Mouse (Mus musculus) limb, embryonic 15.5 days (tissue): Measurements from ENCODE around the gene Mknk1. TPM values are rescaled to one million over a fixed set of nuclear protein-coding genes. Genes with fewer than 3 reads are reported as not detected.

Source experiments
- ATAC-seq: fragments of 200-750 bp; cut with Nextera tagmentation; 2 replicates; pipeline ENCODE4 v1.8.0; 2017; ENCODE audit warnings: low read depth, moderate TSS enrichment; ENCODE audit not compliant: insufficient number of reproducible peaks, low FRiP score, low TSS enrichment
- H3K27ac ChIP-seq: fragments of 300-500 bp; sonication (generic); 2 replicates; pipeline ENCODE4 v1.5.1; 2015; ENCODE audit warnings: moderate library complexity, mild to moderate bottlenecking, inconsistent platforms
- H3K27me3 ChIP-seq: fragments of 300-500 bp; sonication (generic); 2 replicates; pipeline ENCODE4 v1.6.1; 2015; ENCODE audit warnings: inconsistent platforms
- H3K36me3 ChIP-seq: fragments of 300-500 bp; sonication (generic); 2 replicates; pipeline ENCODE4 v1.6.1; 2015; ENCODE audit warnings: inconsistent platforms
- H3K4me1 ChIP-seq: fragments of 300-500 bp; sonication (generic); 2 replicates; pipeline ENCODE4 v1.6.1; 2015; ENCODE audit warnings: inconsistent platforms
- H3K4me2 ChIP-seq: fragments of 300-500 bp; sonication (generic); 2 replicates; pipeline ENCODE4 v1.6.1; 2015; ENCODE audit warnings: mild to moderate bottlenecking, inconsistent platforms
- H3K4me3 ChIP-seq: fragments of 300-500 bp; sonication (generic); 2 replicates; pipeline ENCODE4 v1.5.1; 2015; ENCODE audit warnings: mild to moderate bottlenecking, inconsistent platforms
- H3K9ac ChIP-seq: fragments of 300-500 bp; sonication (generic); 2 replicates; pipeline ENCODE4 v1.6.1; 2015; ENCODE audit warnings: inconsistent platforms
- H3K9me3 ChIP-seq: fragments of 300-500 bp; sonication (generic); 2 replicates; pipeline ENCODE4 v1.6.1; 2016; ENCODE audit warnings: inconsistent platforms
- WGBS: fragments of 180-500 bp; shearing (Covaris S2); methylation state at CpG from one replicate; pipeline ENCODE4 v1.1.7; 2015; 5-methylcytosine and 5-hydroxymethylcytosine counted together
- polyA plus RNA-seq: library from polyadenylated mRNA; unstranded; fragments of >200 nt; fragmentation: Nextera tagmentation; extraction: Ambion mirVana; gene quantifications from 2 replicates; pipeline ENCODE4 v1.2.1, GENCODE M21; 2015

Gene Mknk1
- polyA plus RNA-seq, 1 experiment from 2014 or later = 32.7 TPM

GRCm38 (mm10) chr4:115902816-115903215 lies 63.8 kb downstream of the Mknk1 start:
- no peak overlapping the region for H3K4me2 ChIP-seq
- peaks cover 88% of the 10 kb centered on the region for H3K27me3 ChIP-seq
- H3K9me3 ChIP-seq = no peaks in the 10 kb centered on the region
- 16% methylated on average over 5 of the region's 5 CpGs for WGBS
- ATAC-seq = no peak
- peaks cover 7% of the 10 kb centered on the region for H3K4me1 ChIP-seq
- no peak overlapping the region for H3K27ac ChIP-seq
- H3K9ac ChIP-seq = no peak overlapping the region
- H3K4me3 ChIP-seq = no peak overlapping the region
- H3K36me3 ChIP-seq = no peaks in the 10 kb centered on the region

- Histone ChIP-seq H3K27ac (no peak overlapping the region), H3K36me3 (no peaks in the 10 kb centered on the region), H3K4me3 (no peak overlapping the region), H3K4me1 (peaks cover 11% of the 10 kb centered on the region), H3K9ac (no peak overlapping the region), H3K4me2 (no peak overlapping the region), H3K27me3 (peaks cover 86% of the 10 kb centered on the region), H3K9me3 (no peaks in the 10 kb centered on the region)
- 9% methylated on average over 12 of the region's 12 CpGs for WGBS
- no peak for ATAC-seq
Measured at GRCm38 (mm10) chr4:115904375-115904774, 65.4 kb downstream of the Mknk1 start.

GRCm38 (mm10) chr4:115905701-115906100 lies 66.7 kb downstream of the Mknk1 start:
- Histone ChIP-seq H3K9ac (no peak overlapping the region), H3K27ac (no peak overlapping the region), H3K4me1 (peaks cover 11% of the 10 kb centered on the region), H3K4me2 (no peak overlapping the region), H3K27me3 (peaks cover 73% of the 10 kb centered on the region), H3K36me3 (no peaks in the 10 kb centered on the region), H3K9me3 (no peaks in the 10 kb centered on the region), H3K4me3 (no peak overlapping the region)
- 12% methylated on average over 7 of the region's 7 CpGs for WGBS
- no peak for ATAC-seq

GRCm38 (mm10) chr4:115906791-115907190 lies 67.8 kb downstream of the Mknk1 start:
- no peak overlapping the region for H3K27ac ChIP-seq
- H3K4me2 ChIP-seq = no peak overlapping the region
- 83% methylated on average over 3 of the region's 3 CpGs for WGBS
- H3K36me3 ChIP-seq = no peaks in the 10 kb centered on the region
- no peak overlapping the region for H3K4me3 ChIP-seq
- no peaks in the 10 kb centered on the region for H3K9me3 ChIP-seq
- H3K4me1 ChIP-seq = peaks cover 11% of the 10 kb centered on the region
- no peak for ATAC-seq
- H3K9ac ChIP-seq = no peak overlapping the region
- peaks cover 64% of the 10 kb centered on the region for H3K27me3 ChIP-seq

- H3K4me3 ChIP-seq = no peak overlapping the region
- 50% methylated on average over 1 of the region's 1 CpGs for WGBS
- 0 out of 2 replicates have a peak overlapping the region, but pooled peaks have one; percentile 48 for H3K27ac ChIP-seq
- no peak for ATAC-seq
- peaks cover 55% of the 10 kb centered on the region for H3K27me3 ChIP-seq
- peaks cover 11% of the 10 kb centered on the region for H3K4me1 ChIP-seq
- no peak overlapping the region for H3K9ac ChIP-seq
- H3K9me3 ChIP-seq = no peaks in the 10 kb centered on the region
- no peak overlapping the region for H3K4me2 ChIP-seq
- no peaks in the 10 kb centered on the region for H3K36me3 ChIP-seq
Measured at GRCm38 (mm10) chr4:115907994-115908393, 69.0 kb downstream of the Mknk1 start.

GRCm38 (mm10) chr4:115908641-115909040 lies 69.6 kb downstream of the Mknk1 start:
- WGBS = 15% methylated on average over 7 of the region's 7 CpGs
- Histone ChIP-seq H3K27me3 (peaks cover 55% of the 10 kb centered on the region), H3K4me3 (no peak overlapping the region), H3K9me3 (no peaks in the 10 kb centered on the region), H3K36me3 (no peaks in the 10 kb centered on the region), H3K9ac (no peak overlapping the region), H3K4me1 (peaks cover 11% of the 10 kb centered on the region), H3K27ac (peak overlapping the region; percentile 48; the same call in 1 of the 2 replicates), H3K4me2 (no peak overlapping the region)
- peak; percentile 75 for ATAC-seq

GRCm38 (mm10) chr4:115911586-115911985 lies 72.6 kb downstream of the Mknk1 start:
- Histone ChIP-seq H3K27ac (no peak overlapping the region), H3K9ac (no peak overlapping the region), H3K4me2 (no peak overlapping the region), H3K9me3 (no peaks in the 10 kb centered on the region), H3K36me3 (no peaks in the 10 kb centered on the region), H3K4me3 (no peak overlapping the region), H3K27me3 (peaks cover 38% of the 10 kb centered on the region), H3K4me1 (peaks cover 11% of the 10 kb centered on the region)
- WGBS = 8% methylated on average over 4 of the region's 4 CpGs
- no peak for ATAC-seq

GRCm38 (mm10) chr4:115919911-115920310 lies 80.9 kb downstream of the Mknk1 start:
- no peak for ATAC-seq
- Histone ChIP-seq H3K4me3 (no peak overlapping the region), H3K27me3 (peaks cover 84% of the 10 kb centered on the region), H3K36me3 (no peaks in the 10 kb centered on the region), H3K4me2 (no peak overlapping the region), H3K9ac (no peak overlapping the region), H3K27ac (no peak overlapping the region), H3K4me1 (no peaks in the 10 kb centered on the region), H3K9me3 (no peaks in the 10 kb centered on the region)
- 86% methylated on average over 16 of the region's 16 CpGs for WGBS

- Histone ChIP-seq H3K27ac (no peak overlapping the region), H3K9me3 (no peaks in the 10 kb centered on the region), H3K4me1 (no peaks in the 10 kb centered on the region), H3K4me2 (no peak overlapping the region), H3K27me3 (peaks cover 74% of the 10 kb centered on the region), H3K4me3 (no peak overlapping the region), H3K36me3 (no peaks in the 10 kb centered on the region), H3K9ac (no peak overlapping the region)
- no peak for ATAC-seq
- WGBS = 84% methylated on average over 5 of the region's 5 CpGs
Measured at GRCm38 (mm10) chr4:115922688-115923087, 83.7 kb downstream of the Mknk1 start.

- no peak overlapping the region for H3K27ac ChIP-seq
- no peaks in the 10 kb centered on the region for H3K36me3 ChIP-seq
- H3K4me3 ChIP-seq = no peak overlapping the region
- H3K9ac ChIP-seq = no peak overlapping the region
- no peaks in the 10 kb centered on the region for H3K9me3 ChIP-seq
- WGBS = 65% methylated on average over 16 of the region's 16 CpGs
- H3K4me1 ChIP-seq = no peaks in the 10 kb centered on the region
- no peak for ATAC-seq
- H3K27me3 ChIP-seq = peaks cover 74% of the 10 kb centered on the region
- H3K4me2 ChIP-seq = no peak overlapping the region
Measured at GRCm38 (mm10) chr4:115923262-115923880, 84.4 kb downstream of the Mknk1 start.

- Histone ChIP-seq H3K9ac (no peak overlapping the region), H3K36me3 (no peaks in the 10 kb centered on the region), H3K27me3 (peaks cover 76% of the 10 kb centered on the region), H3K4me2 (no peak overlapping the region), H3K4me3 (no peak overlapping the region), H3K27ac (no peak overlapping the region), H3K4me1 (no peaks in the 10 kb centered on the region), H3K9me3 (no peaks in the 10 kb centered on the region)
- WGBS = 42% methylated on average over 7 of the region's 7 CpGs
- no peak for ATAC-seq
Measured at GRCm38 (mm10) chr4:115927637-115928036, 88.6 kb downstream of the Mknk1 start.
